Mouse (Mus musculus) retina, embryonic 14.5 days (tissue): ENCODE data around the gene Ppfibp2.

Source experiments
- DNase-seq: peaks from one replicate; pipeline ENCODE4 v3.0.0-alpha.2; 2015; ENCODE audit warnings: low spot score

The Ppfibp2 gene

DNA sequence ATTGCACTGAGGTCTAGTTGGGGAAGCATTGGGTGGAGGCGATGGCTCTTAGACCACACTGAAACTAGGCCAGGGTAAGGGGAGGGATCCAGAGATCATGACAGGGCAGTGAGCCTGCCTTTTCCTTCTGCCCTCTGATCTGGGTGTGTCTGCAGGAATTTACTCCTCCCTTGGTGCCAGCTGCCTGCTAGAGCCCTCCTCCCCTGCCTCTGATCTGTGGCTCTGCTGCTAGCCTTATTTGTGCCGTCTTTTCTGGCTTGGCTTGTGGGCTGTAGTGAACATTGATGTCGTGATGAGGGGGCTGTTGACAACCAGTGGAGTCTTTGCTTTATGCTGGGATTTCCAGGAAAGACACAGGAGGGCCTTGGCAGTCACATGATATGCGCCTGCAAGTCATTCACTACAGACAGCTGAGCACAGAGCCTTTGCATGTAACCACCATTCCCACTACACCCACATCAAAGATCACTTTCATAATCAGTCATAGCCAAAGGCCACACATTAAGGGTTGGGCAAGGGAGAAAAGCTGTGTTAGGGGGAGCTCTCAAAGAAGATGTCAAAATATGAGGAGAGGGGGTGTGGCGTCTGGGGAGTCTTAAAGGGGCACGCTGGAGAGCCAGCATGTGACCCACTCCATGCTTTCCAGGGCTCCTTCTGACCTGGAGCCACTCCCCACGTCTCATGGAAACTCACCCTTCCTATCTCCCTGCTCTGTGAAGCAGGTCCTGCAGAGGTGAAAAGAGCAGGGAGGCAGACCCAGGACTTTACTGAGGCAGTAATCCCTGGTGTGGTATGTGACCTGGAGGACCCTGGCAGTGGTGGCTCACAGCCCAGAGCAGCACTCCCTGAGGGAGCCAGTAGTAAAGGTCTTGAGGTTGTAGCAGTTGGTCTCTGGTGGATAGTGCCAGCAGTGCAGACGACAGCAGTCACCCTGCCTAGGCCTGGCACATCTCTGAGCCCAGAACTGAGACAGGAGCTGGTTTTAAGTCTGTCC lies 69.4 kb downstream of the Ppfibp2 start:
- peak; percentile 24 for DNase-seq

GRCm38 (mm10) chr7:107665221-107665585 lies 70.2 kb downstream of the Ppfibp2 start:
- peak; percentile 23 for DNase-seq

DNA sequence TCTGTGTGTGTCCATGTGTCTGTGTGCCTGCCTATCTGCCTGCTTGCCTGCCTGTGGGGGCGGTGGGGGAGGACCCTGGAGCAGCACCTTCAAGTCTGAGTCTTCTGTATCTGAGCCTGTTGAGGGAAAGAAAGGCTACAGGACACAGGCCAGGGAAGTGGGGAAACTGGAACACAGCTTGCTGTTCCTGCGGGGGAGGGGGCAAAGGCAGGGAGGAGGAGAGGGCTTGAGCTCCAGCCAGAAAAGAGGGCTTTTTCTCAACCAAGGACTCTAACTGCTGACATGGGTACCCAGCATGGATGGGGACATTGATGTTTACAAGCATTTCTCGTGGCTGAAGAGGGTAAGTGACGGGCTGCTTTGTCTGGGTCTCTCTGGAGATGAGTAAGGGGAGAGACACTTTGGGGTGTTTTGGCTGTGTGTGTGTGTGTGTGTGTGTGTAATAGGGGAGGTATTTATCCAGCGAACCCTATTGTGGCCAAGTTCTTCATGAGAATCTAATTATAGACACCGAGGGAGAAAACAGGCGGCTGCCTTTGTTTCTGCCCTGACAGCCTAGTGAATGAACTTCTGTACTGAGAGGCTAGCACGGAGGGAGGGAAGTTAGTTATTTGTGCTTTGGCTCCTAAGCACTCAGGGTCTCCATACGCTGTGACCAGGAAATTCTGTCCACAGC lies 70.7 kb downstream of the Ppfibp2 start:
- DNase-seq, result peak; percentile 45

DNA sequence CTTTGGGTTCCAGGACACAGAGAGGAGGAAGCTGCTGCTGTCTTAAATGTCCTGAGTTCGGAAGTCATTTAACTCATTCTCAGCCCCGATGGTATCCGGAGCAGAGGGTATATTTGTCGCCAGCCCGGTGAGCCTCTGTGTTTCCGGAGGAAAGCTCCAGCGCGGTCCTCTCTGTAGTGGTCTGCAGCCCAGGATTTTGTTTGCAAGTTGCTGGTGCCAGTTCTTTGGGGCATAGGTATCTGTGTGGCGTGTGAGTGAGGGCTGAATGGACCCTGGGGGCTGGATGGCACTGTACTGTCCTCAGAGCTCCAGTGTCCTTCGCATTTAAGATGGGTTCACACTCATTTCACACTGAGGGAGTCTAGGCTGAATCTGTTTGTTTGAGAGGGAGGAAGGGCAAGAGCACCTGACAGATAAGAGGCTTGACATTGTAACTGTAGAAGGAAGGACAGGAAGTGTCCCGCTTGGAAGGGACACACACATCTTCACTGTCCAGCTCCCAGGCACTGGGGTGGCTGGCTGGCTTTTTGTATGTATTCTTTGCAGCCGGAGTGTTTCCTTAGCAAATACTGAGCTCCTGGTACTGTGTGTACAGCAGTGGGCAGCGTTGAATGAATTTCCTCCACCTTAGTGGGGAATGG lies 71.4 kb downstream of the Ppfibp2 start:
- DNase-seq, result no peak

DNA sequence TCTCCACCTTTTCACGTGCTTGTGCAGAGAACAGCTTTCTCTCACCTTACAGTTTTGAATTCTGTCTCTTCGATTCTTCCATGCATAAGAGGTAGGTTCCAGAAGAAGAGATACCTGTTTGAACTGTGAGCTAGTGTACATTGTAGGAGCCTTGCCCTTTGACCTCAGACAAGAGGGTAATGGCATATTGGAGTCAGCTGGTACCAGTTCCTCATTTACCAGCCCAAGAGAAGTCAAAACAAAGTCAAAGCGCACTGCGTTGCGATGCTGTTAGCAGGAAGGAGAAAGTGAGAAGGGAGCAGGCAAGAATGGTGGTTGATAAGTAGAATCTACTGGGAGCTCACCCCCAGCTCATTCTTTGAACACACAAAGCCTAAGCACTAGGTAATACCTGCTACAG lies 73.5 kb downstream of the Ppfibp2 start:
- no peak for DNase-seq

DNA sequence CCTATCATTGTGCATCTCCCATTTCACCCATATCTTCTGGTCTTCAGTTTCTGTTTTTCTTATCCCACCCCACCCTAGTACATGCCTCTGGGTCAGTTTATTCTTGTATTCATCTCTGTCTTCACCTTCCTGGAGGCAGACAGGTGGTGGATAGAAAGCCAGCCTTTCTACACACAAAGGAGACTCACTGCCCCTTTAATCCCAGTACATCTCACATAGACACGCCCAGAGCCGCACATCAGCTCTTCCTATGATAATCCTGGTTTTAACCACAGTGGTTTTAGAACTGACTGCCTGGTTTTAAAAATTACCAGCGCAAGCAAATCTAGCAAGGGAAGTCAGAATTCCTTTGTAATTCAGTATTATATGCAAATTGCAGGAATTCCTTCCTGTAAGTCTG lies 80.2 kb downstream of the Ppfibp2 start:
- DNase-seq, result no peak

DNA sequence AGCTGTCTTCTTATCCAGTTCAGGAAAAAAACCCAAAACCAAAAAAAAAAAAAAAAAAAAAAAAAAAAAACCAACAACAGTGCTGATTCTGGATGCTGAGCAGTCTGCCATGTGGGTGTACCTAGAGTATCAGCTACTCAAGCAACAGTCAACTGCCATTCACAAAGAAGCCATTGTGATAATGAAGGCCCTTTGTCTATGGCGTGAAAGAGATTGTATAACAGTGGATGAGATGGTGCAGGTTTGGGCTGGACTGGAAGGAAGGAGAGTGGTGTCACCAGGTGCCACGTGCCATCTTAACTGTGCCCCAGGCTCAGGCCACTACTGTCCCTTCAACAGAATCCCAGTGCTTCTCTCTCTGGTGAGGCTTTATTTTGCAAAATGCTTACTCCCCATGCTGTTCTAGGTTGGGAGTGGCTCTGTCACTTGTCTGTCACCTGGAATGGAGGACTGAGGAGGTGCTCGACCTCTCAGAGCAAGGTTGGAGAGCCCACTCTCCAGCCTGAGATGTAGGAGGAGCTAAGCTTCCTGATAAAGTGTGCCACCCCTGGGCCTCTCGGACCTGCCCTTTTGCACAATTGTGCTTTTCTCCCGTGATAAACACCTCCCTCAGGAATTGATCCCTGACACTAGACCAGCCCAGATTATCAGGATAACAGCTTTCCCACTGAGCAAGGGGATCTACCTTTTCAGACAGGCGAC lies 85.3 kb downstream of the Ppfibp2 start:
- no peak for DNase-seq

DNA sequence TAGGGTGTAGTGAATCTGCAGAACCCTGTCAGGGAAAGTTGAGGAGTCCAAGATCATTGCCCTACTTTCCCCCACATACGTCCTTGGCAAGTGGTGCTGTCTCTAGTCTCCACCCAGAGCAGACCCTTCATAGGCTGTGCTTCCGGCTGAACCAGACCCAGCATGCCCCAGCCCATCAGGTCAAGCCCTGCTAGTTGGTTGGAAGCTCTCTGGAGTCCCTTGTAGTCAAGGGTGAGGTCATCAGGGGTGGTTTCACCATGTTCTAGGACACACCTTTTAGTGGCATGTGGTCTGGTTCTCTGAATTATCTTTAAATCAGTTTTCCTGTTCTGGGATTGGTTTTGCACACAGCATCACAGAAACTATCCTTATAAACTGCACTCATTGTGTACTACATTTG lies 86.3 kb downstream of the Ppfibp2 start:
- no peak for DNase-seq

GRCm38 (mm10) chr7:107683162-107683561 lies 88.2 kb downstream of the Ppfibp2 start:
- DNase-seq, result no peak

DNA sequence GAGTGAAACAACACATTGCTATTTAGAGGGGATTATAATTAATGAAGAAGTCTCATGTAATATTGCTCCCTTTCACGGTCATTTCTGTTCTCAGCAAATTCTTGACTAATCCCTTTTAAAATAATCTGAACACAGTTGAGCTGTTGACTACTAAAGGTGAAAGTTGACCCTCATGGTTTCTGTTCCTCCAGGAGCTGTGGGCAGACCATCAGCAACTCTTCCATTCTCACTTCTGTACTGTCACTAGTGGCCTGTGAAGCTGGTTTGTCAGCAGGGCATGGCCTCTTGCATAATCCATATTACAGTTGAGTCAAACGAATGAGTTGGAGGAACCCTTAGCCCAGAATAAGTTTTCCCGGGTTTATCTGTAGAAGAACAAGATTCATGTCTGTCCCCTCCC lies 88.6 kb downstream of the Ppfibp2 start:
- DNase-seq, result no peak

- no peak for DNase-seq
These were observed 90.4 kb downstream of the Ppfibp2 start for GRCm38 (mm10) chr7:107685238-107685954.

DNA sequence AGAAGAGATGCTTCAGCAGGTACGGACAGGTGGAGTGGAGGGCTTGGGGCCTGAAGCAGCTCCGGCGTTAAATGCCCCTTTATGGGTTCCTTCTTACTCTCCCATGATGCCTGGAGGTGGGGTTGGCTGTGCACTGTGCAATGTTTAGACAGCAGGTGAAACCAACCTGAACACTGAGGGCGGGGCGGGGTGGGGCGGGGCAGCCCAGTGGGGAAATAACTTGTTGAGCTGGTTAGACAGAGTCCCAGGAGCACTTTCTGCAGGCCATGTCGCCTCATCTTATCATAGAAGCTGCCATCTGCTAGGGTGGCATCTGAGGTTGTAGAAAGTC lies 90.9 kb downstream of the Ppfibp2 start:
- DNase-seq, result no peak

DNA sequence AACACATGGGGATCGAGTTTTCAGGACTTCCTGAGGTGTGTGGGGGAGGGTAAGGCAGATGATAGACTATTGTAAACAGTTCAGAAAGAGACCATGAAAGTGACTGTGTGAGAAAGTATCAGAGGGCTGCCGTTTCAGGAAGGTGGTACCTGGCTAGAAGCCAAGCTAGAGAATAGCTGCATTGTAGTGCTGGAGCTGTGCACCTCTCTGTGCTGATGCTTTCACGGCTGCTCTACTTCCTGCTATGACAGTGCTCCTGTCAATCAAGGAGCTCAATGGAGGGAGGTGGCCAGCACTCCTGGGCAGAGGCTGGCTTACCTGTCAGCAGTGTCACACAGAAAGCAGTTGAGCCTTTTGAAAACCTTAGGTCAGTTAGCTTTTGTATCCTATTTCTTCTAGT lies 92.4 kb downstream of the Ppfibp2 start:
- DNase-seq, result no peak

DNA sequence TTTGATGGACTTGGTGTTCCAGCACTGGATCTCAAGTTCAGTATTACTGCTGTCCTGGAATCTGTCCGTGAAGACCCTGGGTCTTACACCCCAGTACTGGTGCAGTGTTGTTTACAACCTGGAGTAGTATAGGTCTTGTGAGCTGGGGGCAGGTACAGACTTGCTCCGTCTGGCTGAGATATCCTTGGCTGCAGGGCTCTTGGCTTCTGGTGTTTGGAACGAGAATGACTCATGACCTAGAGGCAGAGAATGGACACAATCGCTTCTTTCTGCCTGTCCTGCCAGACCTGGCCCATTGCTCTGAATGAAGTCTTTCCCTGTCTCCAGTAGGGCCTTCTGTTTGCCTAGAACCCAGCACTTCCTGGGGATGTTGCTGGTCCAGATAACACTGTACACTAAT lies 93.0 kb downstream of the Ppfibp2 start:
- no peak for DNase-seq

- no peak for DNase-seq
These were observed 95.6 kb downstream of the Ppfibp2 start for GRCm38 (mm10) chr7:107690426-107691221.

- DNase-seq, result no peak
These were observed 96.5 kb downstream of the Ppfibp2 start for GRCm38 (mm10) chr7:107691493-107691892.

GRCm38 (mm10) chr7:107694254-107694947 lies 99.4 kb downstream of the Ppfibp2 start:
- no peak for DNase-seq

- no peak for DNase-seq
These were observed 102.1 kb downstream of the Ppfibp2 start for GRCm38 (mm10) chr7:107697066-107697465.

DNA sequence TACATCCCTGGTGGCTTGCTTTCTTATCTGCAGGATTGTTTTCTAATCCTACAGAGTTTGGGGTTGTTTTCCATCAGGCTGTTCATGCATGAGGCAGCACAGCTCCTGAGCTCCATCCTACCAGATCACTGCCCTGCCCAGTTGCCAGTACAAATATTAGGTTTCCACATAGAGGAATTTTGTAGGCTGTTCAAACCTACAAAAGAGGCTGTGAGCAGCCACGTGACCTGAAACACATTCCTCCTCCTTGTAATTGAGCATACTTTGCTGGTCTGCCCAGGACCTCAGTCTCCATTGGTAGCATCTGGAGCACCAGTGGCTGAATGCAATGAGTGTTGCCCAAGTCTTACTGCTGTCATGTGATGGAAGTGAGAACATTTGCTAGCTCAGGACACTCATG lies 104.9 kb downstream of the Ppfibp2 start:
- DNase-seq, result no peak

- no peak for DNase-seq
These were observed 105.6 kb downstream of the Ppfibp2 start for GRCm38 (mm10) chr7:107700646-107701045.
